Mouse (Mus musculus) heart, embryonic 13.5 days (tissue): ENCODE data around the gene Pm20d1. TPM values are rescaled to one million over a fixed set of nuclear protein-coding genes. Genes with fewer than 3 reads are reported as not detected.

Experiments
- ATAC-seq: fragments of 200-750 bp; cut with Nextera tagmentation; 2 replicates; pipeline ENCODE4 v1.8.0; 2017; ENCODE audit warnings: moderate TSS enrichment; ENCODE audit not compliant: insufficient number of reproducible peaks, low FRiP score, low TSS enrichment; ENCODE audit errors: extremely low read depth
- H3K27ac ChIP-seq: fragments of 300-500 bp; sonication (generic); replicated peaks from 2 replicates; pipeline ENCODE4 v1.5.1; 2015; ENCODE audit warnings: moderate library complexity, mild to moderate bottlenecking, inconsistent platforms
- H3K27me3 ChIP-seq: fragments of 300-500 bp; sonication (generic); replicated peaks from 2 replicates; pipeline ENCODE4 v1.6.1; 2015; ENCODE audit warnings: mild to moderate bottlenecking, inconsistent platforms
- H3K36me3 ChIP-seq: fragments of 300-500 bp; sonication (generic); 2 replicates; pipeline ENCODE4 v1.6.1; 2015; ENCODE audit warnings: mild to moderate bottlenecking, inconsistent platforms
- H3K4me1 ChIP-seq: fragments of 300-500 bp; sonication (generic); 2 replicates; pipeline ENCODE4 v1.6.1; 2015; ENCODE audit warnings: inconsistent platforms
- H3K4me2 ChIP-seq: fragments of 300-500 bp; sonication (generic); 2 replicates; pipeline ENCODE4 v1.6.1; 2015; ENCODE audit warnings: inconsistent platforms, mild to moderate bottlenecking, moderate library complexity
- H3K4me3 ChIP-seq: fragments of 300-500 bp; sonication (generic); 2 replicates; pipeline ENCODE4 v1.5.1; 2015; ENCODE audit warnings: moderate library complexity, mild to moderate bottlenecking, inconsistent platforms
- H3K9ac ChIP-seq: fragments of 300-500 bp; sonication (generic); 2 replicates; pipeline ENCODE4 v1.6.1; 2015; ENCODE audit warnings: inconsistent platforms, mild to moderate bottlenecking, moderate library complexity
- H3K9me3 ChIP-seq: fragments of 300-500 bp; sonication (generic); 2 replicates; pipeline ENCODE4 v1.6.1; 2016; ENCODE audit warnings: inconsistent platforms
- WGBS: fragments of 180-500 bp; shearing (Covaris S2); methylation state at CpG from one replicate; pipeline ENCODE4 v1.1.7; 2015; ENCODE audit warnings: mixed read lengths; 5-methylcytosine and 5-hydroxymethylcytosine counted together
- polyA plus RNA-seq: library from polyadenylated mRNA; unstranded; fragments of >200 nt; fragmentation: Nextera tagmentation; extraction: Ambion mirVana; gene quantifications from 2 replicates; pipeline ENCODE4 v1.2.1, GENCODE M21; 2015

The Pm20d1 gene
- polyA plus RNA-seq, 1 experiment from 2014 or later: 1.9 TPM

DNA sequence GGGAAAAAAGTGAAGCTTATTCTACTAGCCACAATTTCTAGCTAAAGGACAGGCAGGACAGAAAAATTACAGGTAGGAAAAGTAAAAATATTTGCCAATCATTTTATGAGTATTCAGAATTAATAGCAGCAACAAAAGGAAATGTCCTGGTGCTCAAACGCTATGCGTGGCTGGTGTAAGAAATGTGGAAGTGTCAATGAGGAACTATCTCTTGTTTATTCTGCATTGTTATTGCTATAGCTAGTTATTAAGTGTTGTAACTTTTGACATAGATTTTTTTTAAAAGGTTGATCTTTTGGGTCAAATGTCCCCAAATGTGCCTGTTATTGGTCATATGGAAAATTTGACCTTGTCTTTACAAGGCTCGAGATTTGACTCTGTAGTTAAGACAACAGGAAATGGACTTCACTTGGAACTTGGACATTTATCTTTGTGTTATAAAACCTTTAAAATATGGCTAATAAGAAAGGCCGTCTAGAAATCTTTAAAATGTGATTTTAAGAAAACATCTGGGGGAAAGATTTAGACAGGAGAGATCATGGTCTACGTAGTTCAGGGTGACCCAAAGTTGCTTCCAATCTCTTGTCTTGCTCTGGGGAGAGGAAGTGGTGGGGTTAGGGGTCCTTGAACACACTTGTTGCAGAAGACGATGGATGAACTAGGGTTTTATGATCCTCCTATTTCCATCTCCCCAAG, 69.3 kb downstream of the Pm20d1 start:
- H3K4me1 ChIP-seq: peaks cover 7% of the 10 kb centered on the region
- no peak overlapping the region for H3K27ac ChIP-seq
- H3K36me3 ChIP-seq: no peaks in the 10 kb centered on the region
- H3K9ac ChIP-seq: no peak overlapping the region
- peak overlapping the region; percentile 85; the same call in 1 of the 2 replicates for H3K4me2 ChIP-seq
- no peak for ATAC-seq
- H3K27me3 ChIP-seq: 0 out of 2 replicates have a peak, but pooled peaks cover 3% of the 10 kb centered on the region
- H3K4me3 ChIP-seq: peak overlapping the region; percentile 77
- H3K9me3 ChIP-seq: no peaks in the 10 kb centered on the region
- 68% methylated on average over 6 of the region's 6 CpGs for WGBS

DNA sequence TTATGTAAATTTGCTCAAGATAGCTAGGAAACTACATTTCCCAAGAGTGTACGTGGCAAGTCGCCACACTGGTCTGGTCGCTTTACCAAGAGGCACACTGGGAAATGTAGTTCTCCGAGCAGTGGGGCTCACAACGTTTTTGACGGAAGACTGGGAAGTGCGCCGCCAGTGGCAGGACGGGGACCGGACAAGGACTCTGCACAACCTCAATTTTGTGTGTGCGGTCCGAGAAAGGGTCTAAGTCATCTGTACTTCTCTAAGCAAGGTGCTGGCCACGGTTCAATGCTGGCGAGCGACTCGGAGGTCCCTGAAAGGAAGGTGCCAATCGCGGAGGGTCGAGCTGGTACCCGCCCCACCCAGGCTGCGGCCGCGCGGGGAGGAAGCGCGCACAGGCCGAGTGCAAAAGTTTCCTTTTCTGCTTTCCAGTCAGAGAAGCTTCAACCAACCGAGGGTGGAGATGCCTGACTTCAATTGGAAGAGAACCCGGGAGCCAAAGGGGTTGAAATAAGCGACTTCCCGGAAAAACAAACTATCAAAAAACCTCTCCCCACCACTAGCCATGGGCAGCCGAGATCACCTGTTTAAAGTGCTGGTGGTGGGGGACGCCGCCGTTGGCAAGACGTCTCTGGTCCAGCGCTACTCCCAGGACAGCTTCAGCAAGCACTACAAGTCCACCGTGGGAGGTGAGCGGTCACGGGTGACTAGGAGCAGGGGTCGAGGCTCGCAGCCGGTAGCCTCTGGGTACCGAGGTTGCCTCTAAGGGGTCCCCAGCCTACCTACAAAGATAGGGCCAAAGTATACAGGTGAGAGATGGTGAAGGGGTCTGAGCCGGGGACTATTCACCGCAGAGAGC, 70.1 kb downstream of the Pm20d1 start, which contains the start of gene Rab29:
TSS of gene Rab29 (plus strand) at position 132 of the 853 bp plus-strand sequence.
- Histone ChIP-seq H3K4me1 (peaks cover 7% of the 10 kb centered on the region), H3K36me3 (no peaks in the 10 kb centered on the region), H3K9ac (peak within 1 kb of the TSS; percentile 83), H3K27ac (no peak within 1 kb of the TSS), H3K4me3 (peak within 1 kb of the TSS; percentile 77), H3K27me3 (0 out of 2 replicates have a peak, but pooled peaks cover 3% of the 10 kb centered on the region), H3K4me2 (peak within 1 kb of the TSS; percentile 85), H3K9me3 (no peaks in the 10 kb centered on the region)
- 2% methylated on average over 46 of the region's 46 CpGs for WGBS
- peak; percentile 74 for ATAC-seq

DNA sequence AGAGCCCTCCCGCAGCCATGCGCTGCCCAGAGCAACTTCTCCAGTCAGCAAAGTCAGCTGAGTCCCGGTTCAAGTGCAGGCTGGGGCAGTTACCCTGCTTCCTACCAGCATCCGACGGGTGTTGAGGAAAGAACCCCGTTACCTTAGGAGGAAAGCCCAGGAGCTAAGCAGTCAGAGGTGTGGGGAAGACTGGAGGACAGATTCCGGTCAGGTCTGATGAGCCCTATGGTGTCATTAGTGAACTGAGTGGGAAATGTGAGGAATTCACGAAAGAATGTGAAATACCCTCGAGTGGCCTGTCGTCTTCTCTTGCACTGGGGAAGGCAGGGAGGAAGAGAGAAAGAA, 70.7 kb downstream of the Pm20d1 start:
- Histone ChIP-seq H3K27me3 (0 out of 2 replicates have a peak, but pooled peaks cover 3% of the 10 kb centered on the region), H3K4me1 (peaks cover 7% of the 10 kb centered on the region), H3K9ac (peak overlapping the region; percentile 83), H3K27ac (no peak overlapping the region), H3K4me3 (peak overlapping the region; percentile 77), H3K4me2 (peak overlapping the region; percentile 85), H3K36me3 (peaks cover 6% of the 10 kb centered on the region), H3K9me3 (no peaks in the 10 kb centered on the region)
- ATAC-seq: no peak
- WGBS: 17% methylated on average over 10 of the region's 10 CpGs

GRCm38 (mm10) chr1:131869561-131869960, 72.4 kb downstream of the Pm20d1 start:
- Histone ChIP-seq H3K4me3 (no peak overlapping the region), H3K9ac (no peak overlapping the region), H3K27me3 (0 out of 2 replicates have a peak, but pooled peaks cover 3% of the 10 kb centered on the region), H3K4me2 (no peak overlapping the region), H3K9me3 (no peaks in the 10 kb centered on the region), H3K36me3 (peaks cover 6% of the 10 kb centered on the region), H3K4me1 (peaks cover 7% of the 10 kb centered on the region), H3K27ac (no peak overlapping the region)
- no peak for ATAC-seq
- WGBS: 89% methylated on average over 2 of the region's 2 CpGs

Other genes with a start within 250 kb of the Pm20d1 start
- not detected in 2 replicates for gene Avpr1b, start 198.1 kb upstream of the Pm20d1 start, polyA plus RNA-seq
- gene Ctse, start 159.1 kb upstream of the Pm20d1 start, polyA plus RNA-seq: 0.55 and 0.60 TPM in 2 replicates
- 1.3 and 1.9 TPM in 2 replicates for gene Rab7b, start 108.7 kb upstream of the Pm20d1 start, polyA plus RNA-seq
- 0.08 and 0.39 TPM in 2 replicates for gene Slc26a9, start 53.4 kb upstream of the Pm20d1 start, polyA plus RNA-seq
- gene Slc41a1, start 30.1 kb downstream of the Pm20d1 start, polyA plus RNA-seq: 9.3 and 10.1 TPM in 2 replicates
- 13.8 and 16.1 TPM in 2 replicates for gene Rab29, start 69.8 kb downstream of the Pm20d1 start, polyA plus RNA-seq
- 44.5 and 47.1 TPM in 2 replicates for gene Nucks1, start 113.2 kb downstream of the Pm20d1 start, polyA plus RNA-seq
- 1.1 and 1.9 TPM in 2 replicates for gene Slc45a3, start 165.6 kb downstream of the Pm20d1 start, polyA plus RNA-seq
- gene Elk4, start 210.2 kb downstream of the Pm20d1 start, polyA plus RNA-seq: 11.8 and 12.8 TPM in 2 replicates